Mouse (Mus musculus): Measurements from ENCODE around the gene Plac1. TPM values are rescaled to one million over a fixed set of nuclear protein-coding genes. Genes with fewer than 3 reads are reported as not detected.

Plac1 gene
- not detected for polyA plus RNA-seq (2015; fragmentation: Illumina TruSeq; extraction: RNeasy Lipid Tissue Mini Kit (QIAGEN cat#74804); ENCODE audit: insufficient read depth, low read depth, low replicate concordance)

DNA sequence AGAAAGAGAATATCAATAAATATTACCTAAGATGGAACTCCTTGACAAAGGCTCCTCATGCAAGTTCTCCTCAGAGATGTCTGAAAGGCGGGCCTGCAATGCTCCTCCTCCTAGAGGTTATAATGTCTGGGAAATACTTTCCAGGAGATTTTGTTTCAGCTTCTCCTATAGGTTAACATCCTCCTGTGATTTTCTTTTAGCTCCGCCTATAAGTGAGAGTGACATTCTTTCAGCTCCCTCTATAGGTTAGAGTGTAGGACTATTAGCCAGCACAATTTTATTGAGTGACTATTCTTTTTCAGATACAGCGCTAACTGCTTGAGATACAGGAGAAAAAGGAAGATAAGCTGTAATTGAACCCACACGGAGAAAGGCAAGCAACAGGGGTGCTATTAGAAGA is at the start of gene Plac1:
Gene Plac1 (minus strand): TSS at position 101 of the 400 bp plus-strand sequence.

DNA sequence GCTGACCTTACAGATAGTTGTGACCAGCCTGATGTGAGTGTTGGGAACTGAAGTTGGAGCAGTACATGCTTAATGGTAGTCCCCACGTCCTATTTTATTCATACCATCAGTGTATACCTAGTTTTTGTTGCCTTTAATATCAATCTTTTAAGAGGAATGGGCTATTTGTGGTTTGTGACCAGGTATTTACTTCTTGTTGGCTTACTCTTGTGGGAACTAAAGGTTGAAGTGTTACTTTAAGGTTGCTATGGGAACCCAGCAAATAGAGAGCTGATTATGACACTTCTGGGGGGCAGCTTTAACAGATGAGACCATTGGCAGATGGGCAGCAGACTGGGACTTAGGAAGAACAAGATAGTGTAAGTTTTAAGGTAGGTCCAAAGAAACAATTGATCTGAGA is 33.2 kb upstream of the Plac1 start, which contains the start of gene Fam122c:
Gene Fam122c (plus strand): TSS at position 301 of the 400 bp plus-strand sequence.

DNA sequence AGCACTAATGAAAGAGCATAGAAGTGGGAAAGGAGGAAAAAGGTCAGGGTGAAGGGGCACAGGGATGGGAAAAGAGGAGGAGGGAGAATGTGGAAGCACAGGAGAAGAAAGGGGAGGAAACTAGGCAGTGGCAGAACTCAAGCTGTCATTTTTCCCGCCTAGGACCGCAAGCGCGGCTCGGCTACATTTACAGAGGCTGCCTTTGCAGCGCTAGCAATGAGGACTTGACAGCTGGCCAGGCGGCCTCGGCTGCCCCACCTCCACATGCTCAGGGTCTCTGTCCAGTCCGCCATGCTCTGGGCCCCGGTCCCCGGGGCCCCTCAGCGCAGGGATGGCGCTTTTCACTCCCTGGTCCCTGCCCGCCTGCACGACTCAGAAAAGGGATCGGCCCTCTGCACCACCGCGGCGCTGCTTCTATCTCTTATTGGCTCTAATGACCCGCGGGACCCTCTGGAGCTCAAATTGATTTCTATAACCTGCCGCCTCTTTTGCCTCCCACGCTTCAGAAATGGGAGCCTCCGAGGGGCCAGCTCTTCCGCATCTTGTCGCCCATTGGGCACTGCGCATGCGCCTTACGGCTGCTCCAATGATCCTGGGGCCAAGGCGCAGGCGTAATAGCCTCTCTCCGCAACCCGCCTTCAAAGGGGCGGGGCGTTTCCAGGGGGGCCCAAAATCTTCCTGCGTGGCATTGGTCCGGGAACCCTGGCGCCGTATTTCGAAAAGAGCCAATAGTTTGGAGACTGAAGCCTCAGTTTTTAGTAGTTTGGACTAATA is 29.6 kb upstream of the Plac1 start, which contains the start of gene Fam122b:
Gene Fam122b (minus strand): TSS at position 517 of the 774 bp plus-strand sequence.

Other genes with a start within 250 kb of the Plac1 start
- gene Fam122b, start 29.7 kb upstream of the Plac1 start, polyA plus RNA-seq (2015; fragmentation: Illumina TruSeq; extraction: RNeasy Lipid Tissue Mini Kit (QIAGEN cat#74804); ENCODE audit: insufficient read depth, low read depth, low replicate concordance): 0.74 TPM
- gene Fam122c, start 33.3 kb upstream of the Plac1 start, polyA plus RNA-seq (2015; fragmentation: Illumina TruSeq; extraction: RNeasy Lipid Tissue Mini Kit (QIAGEN cat#74804); ENCODE audit: insufficient read depth, low read depth, low replicate concordance): not detected
- 4.8 TPM for gene Mospd1, start 130.4 kb upstream of the Plac1 start, polyA plus RNA-seq (2015; fragmentation: Illumina TruSeq; extraction: RNeasy Lipid Tissue Mini Kit (QIAGEN cat#74804); ENCODE audit: insufficient read depth, low read depth, low replicate concordance)
- not detected for gene Etd, start 194.8 kb upstream of the Plac1 start, polyA plus RNA-seq (2015; fragmentation: Illumina TruSeq; extraction: RNeasy Lipid Tissue Mini Kit (QIAGEN cat#74804); ENCODE audit: insufficient read depth, low read depth, low replicate concordance)

Measured in pancreas, adult 10 weeks (tissue).